Mouse (Mus musculus) thymus, adult 2 months (tissue): ENCODE results near the gene Slc35f1.

Experiments used
- CTCF ChIP-seq: fragments of 200-500 bp; IDR thresholded peaks from 2 replicates; pipeline ENCODE4 v1.5.1; 2012; ENCODE audit warnings: mild to moderate bottlenecking, control low read depth, low read length, moderate library complexity, borderline replicate concordance; ENCODE audit not compliant: control insufficient read depth, poor library complexity, insufficient read depth; ENCODE audit errors: extremely low read depth
- POLR2A ChIP-seq: fragments of 200-500 bp; IDR thresholded peaks from 2 replicates; pipeline ENCODE4 v1.6.1; 2012; ENCODE audit warnings: mild to moderate bottlenecking, low read length, control low read depth, moderate library complexity; ENCODE audit not compliant: control insufficient read depth, poor library complexity, insufficient read depth; ENCODE audit errors: extremely low read depth

GRCm38 (mm10) chr10:52709482-52709881 lies 19.1 kb downstream of the Slc35f1 start:
- TF ChIP-seq POLR2A (no peak), CTCF (no peak)
